Mouse (Mus musculus) heart, adult 2 months (tissue): ENCODE results near the gene Mdfi.

Experiments used
- CTCF ChIP-seq: fragments of 200-600 bp; IDR thresholded peaks from 2 replicates; pipeline ENCODE4 v1.8.1; 2022; ENCODE audit warnings: antibody characterized with exemption, mild to moderate bottlenecking, moderate library complexity
- EP300 ChIP-seq: fragments of 200-500 bp; IDR thresholded peaks from 2 replicates; pipeline ENCODE4 v1.6.1; 2011; ENCODE audit warnings: low read depth, low read length, control low read depth; ENCODE audit not compliant: insufficient read depth
- POLR2A ChIP-seq: fragments of 200-500 bp; IDR thresholded peaks from 2 replicates; pipeline ENCODE4 v1.6.1; 2011; ENCODE audit warnings: mild to moderate bottlenecking, low read depth, low read length, control low read depth; ENCODE audit not compliant: insufficient read depth

GRCm38 (mm10) chr17:47847985-47848384 is 13.5 kb upstream of the Mdfi start:
- TF ChIP-seq CTCF = peak; percentile 35
- no peak for TF ChIP-seq POLR2A
- no peak for TF ChIP-seq EP300
